Mouse (Mus musculus) heart, postnatal 25 days (tissue): ENCODE results near the gene Grin3b. TPM values are rescaled to one million over a fixed set of nuclear protein-coding genes. Genes with fewer than 3 reads are reported as not detected.

Experiments
- DNase-seq: peaks from one replicate; pipeline ENCODE4 v3.0.0; 2022; ENCODE audit warnings: low spot score
- intact Hi-C: fragments of 180-260 bp; cut with DNase I; formaldehyde crosslinking; loops from one replicate; pipeline ENCODE4 v1.15.1; 2025
- total RNA-seq, 2 experiments: library from RNA; stranded (reverse); gene quantifications; 2 replicates each; pipeline ENCODE4 v1.2.3; 2021

The Grin3b gene
- total RNA-seq, 2 experiments from 2014 or later: 0.14 to 0.21 TPM

- intact Hi-C loops: loop anchor here (1.0 kb wide), 1 partner anchor 23 kb away; no protein-coding TSS in a partner anchor
- no peak for DNase-seq
Measured at GRCm38 (mm10) chr10:79960671-79961294, 9.7 kb upstream of the Grin3b start.

DNA sequence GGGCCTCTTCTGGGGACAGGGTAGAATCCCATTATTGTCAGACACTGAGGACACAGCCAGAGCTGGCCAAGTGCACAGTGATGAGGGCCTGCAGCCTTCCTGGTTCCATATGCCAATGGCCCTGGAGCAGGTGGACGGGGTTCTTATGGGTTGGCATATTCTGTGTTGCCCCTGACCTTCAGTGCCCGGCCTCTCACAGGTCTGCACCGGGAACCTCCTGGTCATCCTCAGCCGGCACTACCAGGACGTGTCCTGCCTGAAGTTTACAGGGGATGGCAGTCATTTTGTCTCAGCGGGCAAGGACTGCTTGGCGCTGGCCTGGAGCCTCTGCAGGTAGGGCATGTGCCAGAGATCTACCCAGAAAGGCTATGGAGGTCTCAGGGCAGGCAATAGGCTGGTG lies 5.8 kb upstream of the Grin3b start:
- intact Hi-C loops: no loop called here
- no peak for DNase-seq

- no peak for DNase-seq
- intact Hi-C loops: no loop called here
Measured at GRCm38 (mm10) chr10:79965325-79965724, 5.2 kb upstream of the Grin3b start.

- DNase-seq: no peak
- intact Hi-C loops: no loop called here
Measured at GRCm38 (mm10) chr10:79966886-79967400, 3.6 kb upstream of the Grin3b start.

GRCm38 (mm10) chr10:79968181-79968580 lies 2.3 kb upstream of the Grin3b start:
- no peak for DNase-seq
- intact Hi-C loops: no loop called here

DNA sequence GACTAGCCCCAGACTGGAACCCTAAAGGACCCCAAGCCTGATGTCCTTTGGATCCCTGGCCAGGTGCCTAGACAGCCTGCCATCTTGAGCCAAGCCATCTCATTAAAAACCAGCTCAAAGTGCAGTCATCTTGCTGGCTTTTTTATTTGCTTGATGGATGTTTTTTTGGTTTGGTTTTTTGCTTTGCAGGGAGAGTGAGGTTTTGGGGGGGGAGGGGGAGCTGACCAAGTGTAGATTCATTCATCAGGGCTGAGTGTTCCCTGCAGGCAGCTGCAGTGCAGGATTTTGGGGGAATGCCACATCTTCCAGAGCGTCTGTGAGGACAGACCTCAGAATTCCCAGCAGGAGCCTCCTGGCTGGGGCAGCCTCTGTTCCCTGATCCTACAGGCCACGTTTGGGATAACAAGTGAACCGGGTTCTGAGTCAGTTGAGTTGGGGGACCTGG lies 1.4 kb upstream of the Grin3b start:
- no peak for DNase-seq
- intact Hi-C loops: no loop called here

GRCm38 (mm10) chr10:79971183-79971497 lies 625 bp downstream of the Grin3b start:
- intact Hi-C loops: no loop called here
- no peak for DNase-seq

- no peak for DNase-seq
- intact Hi-C loops: no loop called here
Measured at GRCm38 (mm10) chr10:79972831-79973230, 2.3 kb downstream of the Grin3b start.

DNA sequence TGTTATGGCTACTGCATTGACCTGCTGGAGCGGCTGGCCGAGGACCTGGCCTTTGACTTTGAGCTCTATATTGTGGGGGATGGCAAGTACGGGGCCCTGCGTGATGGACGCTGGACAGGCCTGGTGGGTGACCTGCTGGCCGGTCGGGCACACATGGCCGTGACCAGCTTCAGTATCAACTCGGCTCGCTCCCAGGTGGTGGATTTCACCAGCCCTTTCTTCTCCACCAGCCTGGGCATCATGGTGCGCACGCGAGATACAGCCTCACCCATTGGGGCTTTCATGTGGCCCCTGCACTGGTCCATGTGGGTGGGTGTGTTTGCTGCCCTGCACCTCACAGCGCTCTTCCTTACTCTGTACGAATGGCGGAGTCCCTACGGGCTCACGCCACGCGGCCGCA lies 3.6 kb downstream of the Grin3b start:
- intact Hi-C loops: no loop called here
- DNase-seq: no peak

DNA sequence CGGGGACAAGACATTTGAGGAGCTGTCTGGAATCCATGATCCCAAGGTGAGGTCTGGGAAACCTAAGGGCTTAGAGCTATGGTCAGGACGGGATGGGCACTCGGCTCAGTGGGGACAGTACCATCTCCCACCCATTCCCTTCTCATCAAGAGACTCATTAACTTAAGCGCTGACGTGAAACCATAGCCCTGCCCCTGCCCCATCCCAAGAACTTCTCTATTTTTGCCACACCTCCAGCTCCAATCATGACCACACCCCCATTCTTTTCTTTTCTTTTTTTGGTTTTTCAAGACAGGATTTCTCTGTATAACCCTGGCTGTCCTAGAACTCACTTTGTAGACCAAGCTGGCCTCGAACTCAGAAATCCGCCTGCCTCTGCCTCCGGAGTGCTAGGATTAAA lies 4.2 kb downstream of the Grin3b start:
- no peak for DNase-seq

DNA sequence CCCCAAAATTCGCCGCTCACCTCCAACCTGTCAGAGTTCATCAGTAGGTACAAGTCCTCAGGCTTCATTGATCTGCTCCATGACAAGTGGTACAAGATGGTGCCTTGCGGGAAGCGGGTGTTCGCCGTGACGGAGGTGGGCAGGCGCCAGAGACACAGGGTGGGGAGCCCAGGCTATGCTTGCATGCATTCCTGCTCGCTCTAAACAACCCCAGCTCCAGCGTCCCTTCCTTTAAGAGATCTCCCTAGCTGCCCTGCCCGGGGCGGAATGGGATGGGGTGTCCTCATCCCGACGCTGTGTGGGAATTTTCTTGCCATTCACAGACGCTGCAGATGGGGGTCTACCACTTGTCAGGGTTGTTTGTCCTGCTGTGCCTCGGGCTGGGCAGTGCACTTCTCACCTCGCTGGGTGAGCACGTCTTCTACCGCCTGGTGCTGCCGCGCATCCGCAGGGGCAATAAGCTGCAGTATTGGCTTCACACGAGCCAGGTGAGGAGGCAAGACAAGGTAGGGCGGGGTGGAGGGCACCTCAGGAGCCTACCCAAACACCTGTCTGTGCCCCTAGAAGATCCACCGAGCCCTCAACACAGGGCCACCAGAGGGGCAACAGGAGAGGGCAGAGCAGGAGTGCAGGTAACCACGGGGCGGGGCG lies 5.7 kb downstream of the Grin3b start:
- intact Hi-C loops: no loop called here

More for the DNA sequence above, 4.2 kb downstream of the Grin3b start:
- intact Hi-C loops: no loop called here

DNA sequence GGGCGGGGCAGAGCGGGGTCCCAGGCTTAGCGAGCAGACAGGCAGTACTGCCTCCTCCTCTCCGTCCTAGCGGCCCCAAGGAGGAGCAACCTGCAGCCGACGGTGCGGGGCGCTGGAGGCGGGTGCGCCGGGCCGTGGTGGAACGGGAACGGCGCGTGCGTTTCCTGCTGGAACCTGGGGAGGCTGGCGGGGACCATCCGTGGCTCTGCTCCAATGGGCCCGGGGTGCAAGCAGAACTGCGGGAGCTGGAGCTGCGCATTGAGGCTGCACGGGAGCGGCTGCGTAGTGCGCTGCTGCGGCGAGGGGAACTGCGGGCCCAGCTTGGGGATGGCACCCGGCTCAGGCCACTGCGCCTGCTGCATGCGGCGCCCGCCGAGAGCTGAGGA lies 6.2 kb downstream of the Grin3b start:
- intact Hi-C loops: no loop called here
- no peak for DNase-seq

More for the DNA sequence above, 5.7 kb downstream of the Grin3b start:
- DNase-seq: no peak

GRCm38 (mm10) chr10:79977324-79977723 lies 6.8 kb downstream of the Grin3b start:
- intact Hi-C loops: no loop called here
- DNase-seq: no peak

DNA sequence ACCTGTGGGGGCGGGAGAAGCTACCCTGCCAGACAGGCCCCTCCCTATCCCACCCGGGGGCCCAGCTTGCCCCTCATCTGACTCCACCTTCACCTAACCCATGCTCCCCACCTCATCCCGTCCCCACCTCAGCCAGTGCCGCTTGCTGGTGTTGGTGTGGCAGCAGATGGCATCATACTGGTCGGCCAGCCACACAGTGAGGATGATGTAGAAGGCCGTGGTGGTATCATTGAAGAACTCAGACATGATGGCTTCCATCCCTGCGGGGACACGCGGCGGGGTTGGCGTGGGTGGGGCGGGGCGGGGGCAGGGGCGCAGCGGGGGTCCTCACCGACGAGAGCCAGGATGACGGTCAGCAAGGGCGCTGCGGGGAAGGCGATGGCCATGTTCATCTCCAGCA lies 7.5 kb downstream of the Grin3b start:
- DNase-seq: no peak
- intact Hi-C loops: no loop called here

GRCm38 (mm10) chr10:79979401-79980155 lies 9.1 kb downstream of the Grin3b start:
- intact Hi-C loops: no loop called here
- DNase-seq: no peak

GRCm38 (mm10) chr10:79983205-79983604 lies 12.7 kb downstream of the Grin3b start:
- no peak for DNase-seq
- intact Hi-C loops: loop anchor here (1.0 kb wide), 1 partner anchor 23 kb away; the partner anchor contains the start of gene Wdr18

DNA sequence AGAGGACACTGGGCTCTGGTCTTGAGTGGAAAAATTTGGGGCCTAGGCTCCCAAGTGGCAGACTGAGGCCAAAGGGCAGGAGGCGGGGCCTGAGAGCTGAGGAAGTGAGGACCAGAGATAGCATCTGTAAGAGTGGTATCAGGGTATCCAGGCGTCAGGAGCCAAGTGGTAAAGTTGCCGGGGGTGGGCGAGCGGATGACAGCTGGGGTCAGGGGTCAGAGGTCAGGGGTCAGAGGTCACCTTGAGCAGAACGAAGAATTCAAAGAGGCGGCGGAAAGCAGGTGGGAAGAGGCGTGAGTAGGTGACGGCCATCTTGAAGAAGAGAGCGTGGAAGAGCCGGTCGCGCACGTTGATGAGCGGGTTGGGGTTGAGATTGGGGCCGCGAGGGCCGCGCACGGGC lies 13.2 kb downstream of the Grin3b start:
- intact Hi-C loops: loop anchor here (1.0 kb wide), 1 partner anchor 23 kb away; the partner anchor contains the start of gene Wdr18
- DNase-seq: no peak

GRCm38 (mm10) chr10:79984195-79984816 lies 13.8 kb downstream of the Grin3b start, which contains the start of gene Tmem259:
Gene Tmem259 (minus strand): TSS chr10:79984330.
- intact Hi-C loops: no loop called here
- DNase-seq: peak; percentile 75

- intact Hi-C loops: loop anchor here (5.0 kb wide), 1 partner anchor 152 kb away; the partner anchor contains the start of gene Atp5d
- DNase-seq: peak; percentile 97
Measured at GRCm38 (mm10) chr10:79984871-79985270, 14.4 kb downstream of the Grin3b start.
